Mouse (Mus musculus) G1E (cell line): ENCODE data around the gene Swsap1.

Experiments used
- CTCF ChIP-seq: IDR thresholded peaks from 2 replicates; pipeline ENCODE4 v1.5.1; 2012; ENCODE audit warnings: low read depth, low read length, inconsistent platforms, mixed read lengths
- POLR2AphosphoS5 ChIP-seq: IDR thresholded peaks from 2 replicates; pipeline ENCODE4 v1.6.1; 2012; ENCODE audit warnings: low read depth, low read length, inconsistent platforms; ENCODE audit not compliant: insufficient replicate concordance

GRCm38 (mm10) chr9:21962416-21963059 lies 7.0 kb downstream of the Swsap1 start:
- TF ChIP-seq CTCF (no peak), POLR2AphosphoS5 (no peak)
